Mouse (Mus musculus): ENCODE results near the gene Plp2.

Gene Plp2

GRCm38 (mm10) chrX:7662936-7663335 is 8.3 kb downstream of the Plp2 start:
- no peak for DNase-seq (ENCODE audit: low read depth, low spot score)

- no peak for DNase-seq (ENCODE audit: low read depth, low spot score)
Observed at GRCm38 (mm10) chrX:7661086-7661485, 10.1 kb downstream of the Plp2 start.

- no peak for DNase-seq (ENCODE audit: low read depth, low spot score)
Observed at GRCm38 (mm10) chrX:7658785-7659589, 12.2 kb downstream of the Plp2 start.

GRCm38 (mm10) chrX:7658031-7658784 is 13.0 kb downstream of the Plp2 start:
- no peak for DNase-seq (ENCODE audit: low read depth, low spot score)

- no peak for DNase-seq (ENCODE audit: low read depth, low spot score)
Observed at GRCm38 (mm10) chrX:7657221-7657639, 14.0 kb downstream of the Plp2 start, which contains the start of gene Prickle3. Gene Prickle3 (plus strand): TSS chrX:7657260.

- DNase-seq (ENCODE audit: low read depth, low spot score): peak; percentile 74
Observed at GRCm38 (mm10) chrX:7648671-7649304, 22.4 kb downstream of the Plp2 start.

- no peak for DNase-seq (ENCODE audit: low read depth, low spot score)
Observed at GRCm38 (mm10) chrX:7645349-7645748, 25.8 kb downstream of the Plp2 start.

- DNase-seq (ENCODE audit: low read depth, low spot score): no peak
Observed at GRCm38 (mm10) chrX:7640785-7641184, 30.4 kb downstream of the Plp2 start.

- DNase-seq (ENCODE audit: low read depth, low spot score): no peak
Observed at GRCm38 (mm10) chrX:7639536-7640325, 31.5 kb downstream of the Plp2 start.

- peak; percentile 56 for DNase-seq (ENCODE audit: low read depth, low spot score)
Observed at GRCm38 (mm10) chrX:7638401-7639091, 32.6 kb downstream of the Plp2 start, which contains the start of gene Syp. Gene Syp (plus strand): TSS chrX:7638471.

GRCm38 (mm10) chrX:7635101-7635500 is 36.1 kb downstream of the Plp2 start:
- DNase-seq (ENCODE audit: low read depth, low spot score): no peak

GRCm38 (mm10) chrX:7632560-7632959 is 38.6 kb downstream of the Plp2 start:
- no peak for DNase-seq (ENCODE audit: low read depth, low spot score)

Measured in WW6 (cell line).